Mouse (Mus musculus) neural tube, embryonic 14.5 days (tissue): ENCODE data around the gene Hdac1. TPM values are rescaled to one million over a fixed set of nuclear protein-coding genes. Genes with fewer than 3 reads are reported as not detected.
A peak's percentile ranks its signal among the peaks of the same experiment; 100 is the strongest.
"Not testable (repeated sequence)": the region's sequence is repeated elsewhere in the genome, so short reads cannot be mapped to it uniquely, and the experiment has no call there.

Experiments
- ATAC-seq: fragments of 200-750 bp; cut with Nextera tagmentation; 2 replicates; pipeline ENCODE4 v1.8.0; 2017; ENCODE audit warnings: low read depth, mild to moderate bottlenecking, moderate TSS enrichment, moderate library complexity
- H3K27ac ChIP-seq: fragments of 300-500 bp; sonication (generic); 2 replicates; pipeline ENCODE4 v1.5.1; 2014; ENCODE audit warnings: low read depth, mild to moderate bottlenecking, control low read depth, low read length, moderate library complexity, mixed read lengths
- H3K27me3 ChIP-seq: fragments of 300-500 bp; sonication (generic); 2 replicates; pipeline ENCODE4 v1.6.1; 2014; ENCODE audit warnings: low read length; ENCODE audit not compliant: control insufficient read depth, insufficient read depth
- H3K36me3 ChIP-seq: fragments of 300-500 bp; sonication (generic); 2 replicates; pipeline ENCODE4 v1.6.1; 2014; ENCODE audit warnings: low read length, mixed read lengths; ENCODE audit not compliant: control insufficient read depth, insufficient read depth
- H3K4me1 ChIP-seq: fragments of 300-500 bp; sonication (generic); 2 replicates; pipeline ENCODE4 v1.6.1; 2014; ENCODE audit warnings: low read length; ENCODE audit not compliant: control insufficient read depth, insufficient read depth
- H3K4me2 ChIP-seq: fragments of 300-500 bp; sonication (generic); 2 replicates; pipeline ENCODE4 v1.6.1; 2014; ENCODE audit warnings: mild to moderate bottlenecking, low read depth, low read length, control low read depth
- H3K4me3 ChIP-seq: fragments of 300-500 bp; sonication (generic); 2 replicates; pipeline ENCODE4 v1.5.1; 2014; ENCODE audit warnings: low read depth, low read length, control low read depth, mixed read lengths
- H3K9ac ChIP-seq: fragments of 300-500 bp; sonication (generic); replicated peaks from 2 replicates; pipeline ENCODE4 v1.6.1; 2014; ENCODE audit warnings: low read depth, mild to moderate bottlenecking, control low read depth, low read length, mixed read lengths
- H3K9me3 ChIP-seq: fragments of 300-500 bp; sonication (generic); 2 replicates; pipeline ENCODE4 v1.6.1; 2016; ENCODE audit warnings: low read length; ENCODE audit not compliant: control insufficient read depth
- WGBS: fragments of 180-500 bp; shearing (Covaris S2); extraction: QIAGEN DNeasy Blood & Tissue Kit; methylation state at CpG from one replicate; pipeline ENCODE4 v1.1.7; 2014; 5-methylcytosine and 5-hydroxymethylcytosine counted together
- polyA plus RNA-seq: library from polyadenylated mRNA; unstranded; fragments of >200 nt; fragmentation: Nextera tagmentation; extraction: Ambion mirVana; gene quantifications from 2 replicates; pipeline ENCODE4 v1.2.1, GENCODE M21; 2014

Gene Hdac1
- polyA plus RNA-seq, 1 experiment from 2014 or later: 67.2 TPM

DNA sequence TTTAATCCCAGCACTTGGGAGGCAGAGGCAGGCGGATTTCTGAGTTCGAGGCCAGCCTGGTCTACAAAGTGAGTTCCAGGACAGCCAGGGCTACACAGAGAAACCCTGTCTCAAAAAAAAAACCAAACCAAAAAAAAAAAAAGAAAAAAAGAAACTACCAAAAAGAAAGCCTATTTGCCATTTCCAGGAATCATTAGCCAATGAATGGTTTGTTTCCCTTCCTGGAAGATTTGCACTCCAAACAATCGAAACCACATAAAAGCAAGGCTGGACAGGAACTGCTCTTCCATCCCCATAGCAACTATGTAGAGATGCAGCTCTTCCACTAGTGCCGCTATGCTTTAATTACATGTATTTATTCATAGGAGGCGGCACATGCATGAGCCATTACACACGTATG lies 12.0 kb upstream of the Hdac1 start:
- not testable (repeated sequence) for ATAC-seq
- WGBS: 52% methylated on average over 4 of the region's 6 CpGs

DNA sequence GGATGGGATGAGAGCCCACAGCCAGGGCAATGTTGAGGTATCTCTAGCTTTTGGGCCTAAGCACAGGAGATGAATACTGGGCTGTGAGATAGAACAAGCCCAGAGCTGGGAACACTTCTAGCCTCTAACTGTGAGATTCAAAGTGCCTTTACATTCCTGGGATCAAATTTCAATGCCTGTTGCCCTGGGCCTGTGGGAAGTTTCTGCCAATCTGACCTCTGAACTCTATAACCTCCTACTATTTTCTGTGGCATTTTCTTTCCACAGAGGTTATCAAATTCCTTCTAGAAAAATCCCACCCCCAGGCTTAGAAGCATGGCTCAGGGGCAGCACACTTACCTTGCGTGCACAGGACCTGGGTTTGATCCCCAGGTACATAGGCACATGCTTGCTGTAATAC lies 7.8 kb upstream of the Hdac1 start:
- 90% methylated on average over 1 of the region's 1 CpGs for WGBS
- no peak overlapping the region for H3K9ac ChIP-seq
- H3K4me3 ChIP-seq: no peak overlapping the region
- H3K4me1 ChIP-seq: no peaks in the 10 kb centered on the region; the same call in 1 of the 2 replicates
- H3K4me2 ChIP-seq: no peak overlapping the region
- no peak for ATAC-seq
- no peaks in the 10 kb centered on the region for H3K36me3 ChIP-seq
- no peaks in the 10 kb centered on the region for H3K27me3 ChIP-seq
- no peaks in the 10 kb centered on the region for H3K9me3 ChIP-seq
- no peak overlapping the region for H3K27ac ChIP-seq

More for the DNA sequence above, 12.0 kb upstream of the Hdac1 start:
- H3K4me3 ChIP-seq, H3K27ac ChIP-seq, H3K9me3 ChIP-seq, H3K4me1 ChIP-seq, H3K27me3 ChIP-seq, H3K4me2 ChIP-seq, H3K36me3 ChIP-seq, H3K9ac ChIP-seq: not testable (repeated sequence)

DNA sequence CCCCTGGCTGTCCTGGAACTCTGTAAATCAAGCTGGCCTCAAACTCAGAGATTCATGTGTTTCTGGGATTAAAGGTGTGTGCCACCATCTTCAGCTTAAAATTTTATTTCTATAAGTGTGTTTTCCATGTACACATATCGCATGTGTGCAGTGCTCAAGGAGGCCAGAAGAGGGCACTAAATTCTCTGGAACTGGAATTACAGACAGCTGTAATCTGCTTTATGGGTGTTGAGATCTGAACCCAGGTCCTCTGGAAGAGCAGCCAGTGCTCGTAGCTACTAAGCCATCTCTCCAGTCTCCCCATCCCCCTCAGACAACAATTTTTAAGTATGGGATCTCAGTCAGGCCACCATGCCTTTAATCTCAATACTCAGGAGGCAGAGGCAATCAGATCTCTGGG lies 6.8 kb upstream of the Hdac1 start:
- Histone ChIP-seq H3K4me1 (no peaks in the 10 kb centered on the region), H3K9ac (no peak overlapping the region), H3K9me3 (no peaks in the 10 kb centered on the region), H3K27ac (no peak overlapping the region), H3K4me3 (no peak overlapping the region), H3K4me2 (no peak overlapping the region), H3K36me3 (no peaks in the 10 kb centered on the region), H3K27me3 (no peaks in the 10 kb centered on the region)
- 94% methylated on average over 2 of the region's 2 CpGs for WGBS
- ATAC-seq: no peak

DNA sequence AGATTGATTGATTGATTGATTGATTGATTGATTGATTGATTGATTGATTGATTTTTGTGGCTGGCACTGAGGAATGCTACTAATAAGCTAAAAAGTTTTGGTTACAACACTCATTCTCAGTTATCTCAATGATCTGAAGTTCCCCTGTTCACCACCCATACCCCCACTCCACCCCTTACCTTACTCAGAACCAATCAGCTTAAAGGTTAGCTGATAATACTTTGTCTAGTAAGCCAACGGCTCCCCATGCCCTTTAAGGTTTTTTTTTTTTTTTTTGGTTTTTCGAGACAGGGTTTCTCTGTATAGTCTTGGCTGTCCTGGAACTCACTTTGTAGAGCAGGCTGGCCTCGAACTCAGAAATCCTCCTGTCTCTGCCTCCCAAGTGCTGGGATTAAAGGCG lies 5.1 kb upstream of the Hdac1 start:
- H3K4me1 ChIP-seq, H3K9me3 ChIP-seq, H3K27me3 ChIP-seq, H3K4me3 ChIP-seq, H3K4me2 ChIP-seq, H3K36me3 ChIP-seq, H3K27ac ChIP-seq, H3K9ac ChIP-seq, ATAC-seq: not testable (repeated sequence)
- WGBS: 93% methylated on average over 4 of the region's 4 CpGs

DNA sequence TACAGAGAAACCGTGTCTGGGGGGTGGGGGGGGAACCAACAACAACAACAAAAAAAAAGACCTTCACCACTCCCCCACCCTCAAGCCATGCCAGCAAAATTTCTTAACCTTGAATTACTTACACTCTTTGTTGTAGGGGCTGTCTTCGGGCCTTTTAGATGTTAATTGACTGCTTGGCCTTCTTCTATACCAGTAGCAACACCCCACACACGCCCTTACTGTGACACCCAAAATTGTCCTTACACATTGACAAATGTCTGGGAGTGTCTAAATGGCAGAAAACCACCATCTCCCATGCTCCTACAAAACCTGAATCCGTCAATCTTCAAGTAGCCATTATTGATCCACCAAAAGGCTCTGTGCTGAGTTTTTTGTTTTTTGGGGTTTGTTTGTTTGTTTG lies 1.6 kb upstream of the Hdac1 start:
- 80% methylated on average over 4 of the region's 4 CpGs for WGBS
- Histone ChIP-seq H3K4me3 (no peak overlapping the region), H3K27me3 (no peaks in the 10 kb centered on the region), H3K4me2 (no peak overlapping the region), H3K27ac (peak overlapping the region; percentile 28; the same call in 1 of the 2 replicates), H3K9me3 (no peaks in the 10 kb centered on the region), H3K4me1 (peaks cover 13% of the 10 kb centered on the region), H3K9ac (no peak overlapping the region), H3K36me3 (no peaks in the 10 kb centered on the region)
- no peak for ATAC-seq

DNA sequence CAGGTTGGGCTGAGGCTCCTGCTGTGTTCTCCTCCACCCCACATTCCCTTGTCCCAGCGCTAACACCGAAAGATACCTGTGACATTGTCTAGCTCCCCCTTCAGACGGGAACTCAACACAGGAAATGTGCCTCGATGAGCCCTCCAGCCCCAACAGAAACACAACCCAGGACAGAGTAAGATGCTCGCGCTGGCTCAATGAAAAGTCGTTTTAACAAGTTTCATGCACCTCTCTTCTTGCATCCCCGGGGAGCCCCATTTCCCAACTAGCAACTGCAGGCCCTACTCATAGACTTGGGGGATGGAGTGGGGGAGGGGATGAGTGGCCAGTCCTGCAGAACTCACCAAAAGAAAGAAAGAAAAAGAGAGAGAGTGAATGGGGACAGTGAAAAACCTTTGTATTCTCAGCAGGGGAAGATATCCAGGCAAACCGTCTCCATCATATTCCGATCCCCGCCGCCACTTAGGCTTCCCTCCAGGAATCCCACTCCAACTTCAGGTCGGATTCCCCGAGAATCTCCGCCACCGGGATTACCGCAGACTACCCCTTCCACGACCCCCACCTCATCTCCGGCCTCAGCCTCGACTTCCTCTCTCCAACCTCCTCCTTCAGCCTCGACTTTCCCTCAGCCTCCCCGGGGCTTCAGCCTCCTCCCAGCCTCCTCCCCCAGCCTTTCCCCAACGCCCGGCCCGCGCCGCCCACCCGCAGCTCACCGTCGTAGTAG lies 483 bp downstream of the Hdac1 start:
- Histone ChIP-seq H3K4me1 (peaks cover 13% of the 10 kb centered on the region), H3K27me3 (no peaks in the 10 kb centered on the region), H3K9ac (peak overlapping the region; percentile 63), H3K27ac (peak overlapping the region; percentile 71; the same call in 1 of the 2 replicates), H3K9me3 (no peaks in the 10 kb centered on the region), H3K4me3 (peak overlapping the region; percentile 66), H3K36me3 (no peaks in the 10 kb centered on the region), H3K4me2 (peak overlapping the region; percentile 76)
- peak; percentile 47; the same call in 1 of the 2 replicates for ATAC-seq
- under 1% methylated on average over 30 of the region's 30 CpGs for WGBS

DNA sequence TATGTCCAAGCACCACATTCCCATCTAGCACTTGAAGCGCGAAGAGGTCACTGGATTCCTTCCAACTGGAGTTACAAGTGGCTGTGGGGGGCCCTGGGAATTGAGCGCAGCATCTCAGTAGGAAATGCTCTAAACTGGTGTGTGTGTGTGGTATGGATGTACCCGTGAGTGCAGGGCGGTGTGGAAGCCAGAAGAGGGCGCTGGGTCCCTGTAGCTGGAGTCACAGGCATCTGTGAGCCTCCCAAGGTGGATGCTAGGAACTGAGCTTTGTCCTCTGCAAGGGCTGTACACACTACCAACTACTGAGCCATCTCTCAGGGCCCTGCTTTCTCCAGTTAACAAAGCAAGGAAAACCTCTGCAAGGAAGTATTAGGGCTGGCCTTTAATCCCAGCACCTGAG lies 2.5 kb downstream of the Hdac1 start:
- Histone ChIP-seq H3K9me3 (no peaks in the 10 kb centered on the region), H3K27ac (no peak overlapping the region), H3K4me2 (no peak overlapping the region), H3K36me3 (no peaks in the 10 kb centered on the region), H3K4me3 (no peak overlapping the region), H3K9ac (no peak overlapping the region), H3K27me3 (no peaks in the 10 kb centered on the region), H3K4me1 (peaks cover 13% of the 10 kb centered on the region)
- WGBS: 92% methylated on average over 6 of the region's 6 CpGs
- no peak for ATAC-seq

DNA sequence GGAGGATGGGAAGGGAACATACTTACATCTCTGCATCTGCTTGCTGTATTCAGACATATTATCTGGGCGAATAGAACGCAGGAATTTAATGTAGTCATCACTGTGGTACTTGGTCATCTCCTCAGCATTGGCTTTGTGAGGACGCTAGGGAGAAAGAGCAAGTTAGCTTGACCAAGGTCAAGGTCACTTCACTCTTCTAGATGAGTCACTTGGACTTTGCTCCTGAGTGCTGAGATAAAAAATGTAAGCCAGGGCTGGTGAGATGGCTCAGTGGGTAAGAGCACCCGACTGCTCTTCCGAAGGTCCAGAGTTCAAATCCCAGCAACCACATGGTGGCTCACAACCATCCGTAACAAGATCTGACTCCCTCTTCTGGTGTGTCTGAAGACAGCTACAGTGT lies 13.6 kb downstream of the Hdac1 start:
- H3K36me3 ChIP-seq: peaks cover 31% of the 10 kb centered on the region
- not testable (repeated sequence) for H3K4me1 ChIP-seq, H3K9ac ChIP-seq, H3K27me3 ChIP-seq, H3K4me3 ChIP-seq, H3K4me2 ChIP-seq, H3K9me3 ChIP-seq, ATAC-seq, H3K27ac ChIP-seq
- 95% methylated on average over 5 of the region's 6 CpGs for WGBS

DNA sequence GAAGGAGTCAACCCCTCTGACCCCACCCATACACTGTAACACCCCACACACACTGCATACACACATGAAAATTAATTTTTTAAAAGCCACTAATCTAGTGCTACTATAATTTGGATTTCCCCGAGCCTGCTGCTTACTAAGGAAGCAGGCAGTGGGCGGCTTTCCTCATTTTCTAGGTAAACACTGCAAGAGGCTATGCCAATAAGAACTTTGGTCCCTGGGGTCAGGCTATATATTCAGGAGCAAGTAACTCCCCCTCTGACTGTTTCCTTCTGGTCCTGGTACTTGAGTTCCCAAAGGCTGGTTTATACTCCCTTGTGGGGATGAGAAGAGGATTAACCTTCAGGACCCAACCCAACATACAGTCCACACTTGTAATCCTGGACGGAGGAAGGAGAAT lies 16.6 kb downstream of the Hdac1 start:
- WGBS: 96% methylated on average over 3 of the region's 3 CpGs
- Histone ChIP-seq H3K36me3 (peaks cover 49% of the 10 kb centered on the region), H3K9me3 (no peaks in the 10 kb centered on the region), H3K9ac (no peak overlapping the region), H3K4me1 (no peaks in the 10 kb centered on the region), H3K27me3 (no peaks in the 10 kb centered on the region), H3K27ac (no peak overlapping the region), H3K4me2 (no peak overlapping the region), H3K4me3 (no peak overlapping the region)
- no peak for ATAC-seq
